Mouse (Mus musculus): ENCODE results near the gene Olfr198.
"Not testable (repeated sequence)": the region's sequence is repeated elsewhere in the genome, so short reads cannot be mapped to it uniquely, and the experiment has no call there.

DNA sequence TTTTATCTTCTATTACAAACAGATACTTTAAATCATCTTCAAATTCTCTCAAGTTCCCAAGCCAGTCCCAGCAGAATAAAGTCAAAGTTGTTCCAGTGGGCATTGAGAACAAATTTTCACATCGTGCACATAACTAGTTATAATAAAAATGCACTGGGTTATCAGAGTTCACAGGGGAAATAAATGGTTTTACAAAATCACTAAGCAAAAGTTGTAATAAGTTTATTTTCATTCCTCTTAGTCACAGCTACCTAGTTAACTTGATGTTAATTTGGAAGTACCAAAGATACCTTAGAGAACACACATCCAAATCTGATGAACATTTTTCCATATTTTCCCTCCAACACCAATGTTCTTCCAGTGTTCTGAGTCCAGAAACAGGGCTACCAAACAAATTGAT, 16.3 kb upstream of the Olfr198 start, which contains the start of gene Olfr199:
- TF ChIP-seq CTCF (IDR thresholded peaks at IDR 0.05; ENCODE audit: extremely low read depth, insufficient read depth, insufficient read length, insufficient replicate concordance); POLR2A (IDR thresholded peaks at IDR 0.05; ENCODE audit: low read depth, low read length): not testable (repeated sequence)

Measured in spleen, adult 2 months (tissue).